Mouse (Mus musculus) thymus, postnatal 10 days (tissue): ENCODE data around the gene Thsd4.

Source experiments
- DNase-seq, 2 experiments: peaks; one replicate each; pipeline ENCODE4 v3.0.0; 2021; ENCODE audit warnings: low spot score in 2 of 2

Gene Thsd4

DNA sequence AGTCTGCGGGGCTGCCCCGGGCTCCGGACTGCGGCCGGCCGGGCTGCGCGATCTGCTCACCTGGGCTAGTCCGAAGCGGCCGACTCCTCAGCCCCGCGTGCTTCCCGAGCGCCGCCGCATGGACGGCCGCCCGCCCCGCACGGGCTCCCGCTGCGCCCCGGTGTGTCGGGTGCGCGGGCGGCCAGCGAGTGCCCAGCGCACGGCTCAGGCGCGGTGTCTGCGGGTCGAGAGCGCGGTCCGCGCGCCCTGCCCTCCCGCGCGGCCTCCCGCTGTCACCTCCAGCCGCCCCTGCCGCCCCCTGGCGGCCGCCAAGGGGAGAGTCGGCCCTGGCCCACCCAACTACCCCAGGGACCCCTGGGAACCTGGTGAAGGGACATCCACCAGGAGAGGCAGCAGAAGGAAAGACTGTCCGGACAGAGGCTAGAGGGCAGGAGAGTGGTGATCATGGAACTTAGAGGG is at the start of gene Thsd4:
TSS of gene Thsd4 (minus strand) at position 241 of the 459 bp plus-strand sequence.
- peak in 1 of 2 experiments; percentile 62 for DNase-seq

DNA sequence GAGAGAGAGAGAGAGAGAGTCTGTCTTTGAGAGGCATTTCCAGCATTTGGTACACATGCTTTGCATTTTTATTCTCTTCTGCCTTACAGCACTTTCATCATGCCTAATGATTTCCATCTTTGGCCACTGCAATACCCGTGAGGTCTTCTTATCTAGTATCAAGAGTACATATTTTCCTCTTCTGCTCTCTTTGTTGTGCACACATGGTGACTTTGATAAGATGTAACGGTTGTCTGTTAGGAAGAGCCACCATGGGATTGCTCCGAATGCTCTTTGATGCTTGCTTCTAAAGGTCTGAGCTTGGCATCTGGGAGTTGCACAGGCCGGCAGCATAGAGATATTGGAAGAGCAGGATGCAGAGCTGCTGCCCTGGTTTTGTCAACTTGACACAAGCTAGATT is 49.2 kb upstream of the Thsd4 start:
- DNase-seq = no peak

DNA sequence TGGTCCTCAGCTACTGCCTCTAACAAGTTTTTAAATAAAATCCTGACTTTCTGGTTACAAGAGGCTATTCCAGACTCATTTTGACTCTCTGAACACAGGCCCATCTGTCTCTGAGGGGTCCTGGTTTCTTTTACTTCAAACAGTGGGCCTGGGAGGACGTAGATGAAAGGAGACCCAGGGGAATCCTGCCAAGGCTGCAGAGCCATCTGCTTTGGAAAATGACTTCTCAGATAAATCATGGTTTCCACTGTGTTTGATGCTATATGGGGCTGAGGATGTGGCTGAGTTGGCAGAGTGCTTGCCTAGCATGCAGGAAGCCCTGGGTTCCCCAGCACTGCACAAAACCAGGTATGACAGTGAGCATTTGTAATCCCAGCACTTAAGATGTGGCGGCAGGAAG is 47.5 kb upstream of the Thsd4 start:
- DNase-seq = no peak

DNA sequence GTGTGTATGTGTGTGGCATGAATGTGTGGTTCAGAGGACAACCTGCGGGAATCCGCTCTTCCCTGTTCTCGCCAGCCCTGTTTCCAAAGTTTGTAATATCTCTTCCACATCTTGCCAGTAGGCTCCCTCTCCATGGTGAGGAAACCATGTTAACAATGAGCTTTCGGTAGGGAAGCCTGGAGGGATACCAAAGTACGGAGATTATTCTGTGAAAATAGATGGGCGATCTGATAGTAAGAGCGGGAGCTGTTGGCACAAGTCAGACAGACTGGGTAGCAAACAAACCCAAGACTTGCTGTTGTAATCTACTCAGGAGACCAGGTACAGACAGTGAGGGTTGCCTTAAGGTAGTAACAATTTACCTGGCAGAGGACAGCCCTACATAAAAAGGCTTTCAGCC is 42.0 kb upstream of the Thsd4 start:
- no peak for DNase-seq

DNA sequence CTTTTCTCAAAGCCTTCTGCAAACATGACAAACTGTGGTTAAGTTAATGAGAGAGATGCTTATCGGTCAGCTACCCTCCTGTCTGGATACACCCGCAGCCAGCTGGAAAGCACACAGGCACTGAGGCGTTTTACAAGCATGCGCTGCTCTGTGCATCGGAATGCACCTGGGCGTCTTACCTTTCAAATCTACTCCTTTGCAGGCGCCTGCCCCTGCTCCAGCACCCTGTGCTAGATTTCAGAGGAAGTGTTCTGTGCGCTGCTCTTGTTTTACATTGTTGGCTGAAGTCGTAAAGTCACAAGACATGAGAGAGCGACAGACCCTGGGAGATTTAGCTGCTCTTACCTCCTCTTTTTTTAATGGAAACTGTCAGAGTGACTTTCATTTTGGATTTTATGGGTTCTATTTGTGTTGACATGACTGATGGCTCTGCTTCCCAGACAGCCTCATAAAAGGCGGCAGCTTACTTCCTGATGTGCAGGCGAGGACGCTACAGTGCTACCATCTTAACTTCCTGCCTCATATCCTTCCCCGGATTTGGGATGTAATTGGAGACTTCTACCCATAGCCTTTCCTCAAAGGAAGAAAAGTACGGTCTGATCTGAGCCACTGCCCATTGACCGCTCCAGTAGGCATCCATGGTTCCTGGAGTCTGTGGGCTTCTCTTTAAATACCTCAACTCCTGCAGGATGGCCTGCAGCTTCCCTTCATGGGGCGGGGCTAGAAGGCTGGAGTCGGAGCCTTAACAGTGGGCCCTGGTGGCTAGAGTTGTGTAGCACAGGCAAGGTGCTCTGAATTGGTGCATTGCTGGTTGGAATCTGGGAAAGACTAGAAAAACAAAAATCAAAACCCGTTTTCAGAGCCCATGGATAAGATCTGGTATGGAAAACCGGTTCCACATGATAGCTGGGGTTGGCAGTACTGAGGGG is 40.9 kb upstream of the Thsd4 start:
- DNase-seq = peak; percentile 14 to 17

DNA sequence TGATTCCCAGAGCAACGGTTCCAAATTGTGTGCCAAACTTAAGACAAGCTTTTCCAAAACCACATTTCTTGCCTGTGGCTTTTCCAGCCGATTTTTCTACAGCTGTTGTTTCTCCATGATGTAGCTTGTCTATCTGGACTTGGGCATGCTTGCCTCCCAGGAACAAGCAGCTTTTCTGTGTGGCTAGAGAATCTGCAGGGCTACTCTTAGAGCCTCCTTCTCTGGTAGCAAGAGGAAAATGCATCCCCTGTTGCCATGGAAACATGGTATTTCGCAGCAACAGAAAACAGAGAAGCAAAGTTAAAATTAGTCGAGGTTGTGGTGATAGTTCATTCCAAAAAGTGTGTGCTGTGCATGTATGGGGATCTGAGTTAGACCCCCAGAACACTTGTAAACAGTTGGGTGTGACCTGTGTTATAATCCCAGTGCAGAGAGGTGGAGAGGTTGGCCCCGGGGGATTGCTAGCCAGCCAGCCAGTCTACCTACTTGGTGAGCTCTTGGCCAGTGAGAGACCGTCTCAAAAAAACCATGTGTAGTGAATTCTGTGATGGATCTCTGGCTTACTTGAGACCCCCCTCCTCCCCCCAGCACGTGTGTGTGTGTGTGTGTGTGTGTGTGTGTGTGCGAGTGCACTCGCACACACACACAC is 39.9 kb upstream of the Thsd4 start:
- no peak for DNase-seq

DNA sequence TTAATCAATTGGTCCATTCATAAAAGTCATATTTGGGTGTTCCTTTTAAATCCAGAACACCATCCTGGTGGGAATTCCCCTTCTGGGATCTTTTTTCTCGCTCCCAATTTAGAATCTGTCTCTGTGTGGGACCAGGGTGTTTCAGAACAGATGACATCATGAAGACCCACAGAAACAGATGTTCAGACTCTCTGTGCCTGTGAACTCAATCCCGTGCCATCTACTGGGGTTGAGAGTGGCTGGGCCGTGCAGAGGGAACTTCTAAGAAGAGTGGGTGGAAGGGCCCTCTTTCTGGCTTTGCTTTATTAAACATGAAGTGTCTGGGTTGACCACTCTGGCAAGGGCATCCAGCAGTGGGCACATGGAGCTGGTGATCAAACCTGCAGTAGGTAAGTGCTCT is 36.7 kb upstream of the Thsd4 start:
- DNase-seq = no peak

DNA sequence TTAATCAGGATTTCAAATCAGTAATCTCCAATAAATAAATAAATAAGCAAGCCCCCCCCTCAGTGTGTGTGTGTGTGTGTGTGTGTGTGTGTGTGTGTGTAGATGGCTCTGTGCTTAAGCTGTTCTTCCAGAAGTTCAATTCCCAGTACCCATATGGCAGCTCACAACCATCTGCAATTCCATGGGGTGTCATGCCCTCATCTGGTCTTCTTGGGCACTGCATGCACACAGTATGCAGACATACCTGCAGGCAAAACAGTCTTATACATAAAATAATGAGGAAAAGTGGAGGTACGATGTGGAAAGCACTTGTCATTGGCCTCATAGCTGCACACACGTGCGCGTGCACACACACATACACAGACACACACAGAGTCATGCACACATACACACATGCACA is 29.4 kb upstream of the Thsd4 start:
- DNase-seq = no peak

DNA sequence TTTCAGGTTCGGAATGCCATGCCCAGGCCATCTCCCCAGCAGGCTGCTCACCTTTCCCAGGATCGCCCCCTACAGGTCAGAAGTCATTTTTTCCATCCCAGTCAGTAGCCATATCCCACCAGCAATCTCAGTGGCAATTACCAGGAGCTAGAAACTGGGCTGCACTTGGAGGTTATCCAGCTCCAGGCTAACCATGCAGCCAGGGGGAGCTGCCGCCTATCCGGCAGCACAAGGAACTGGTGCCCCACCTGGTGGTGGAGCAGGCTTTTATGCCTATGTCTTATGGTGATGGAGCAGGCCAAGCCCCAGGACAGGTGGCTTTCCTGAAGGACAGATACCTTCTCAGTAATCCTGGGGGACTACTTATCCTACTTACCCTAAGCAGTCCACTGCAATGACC is 26.3 kb upstream of the Thsd4 start:
- DNase-seq = peak in 1 of 2 experiments; percentile 11

DNA sequence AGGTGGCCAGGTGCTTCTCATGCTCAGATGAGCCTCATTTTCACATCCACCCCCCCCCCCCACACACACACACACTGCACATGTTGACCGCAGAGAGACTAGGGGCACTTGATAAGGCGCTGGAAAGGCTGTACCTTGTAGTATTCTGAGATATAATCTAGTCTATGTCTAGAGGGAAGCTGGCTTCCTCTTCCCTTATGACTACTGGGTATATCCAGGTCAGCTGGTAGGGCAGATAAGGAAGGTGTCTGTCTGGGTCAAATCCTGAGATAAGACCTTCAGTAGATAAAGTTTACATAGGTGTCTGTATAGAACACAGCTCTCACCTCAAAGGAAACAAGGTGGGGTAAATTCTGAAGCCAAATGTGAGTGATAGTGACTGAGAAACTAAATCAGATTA is 24.3 kb upstream of the Thsd4 start:
- DNase-seq = no peak

DNA sequence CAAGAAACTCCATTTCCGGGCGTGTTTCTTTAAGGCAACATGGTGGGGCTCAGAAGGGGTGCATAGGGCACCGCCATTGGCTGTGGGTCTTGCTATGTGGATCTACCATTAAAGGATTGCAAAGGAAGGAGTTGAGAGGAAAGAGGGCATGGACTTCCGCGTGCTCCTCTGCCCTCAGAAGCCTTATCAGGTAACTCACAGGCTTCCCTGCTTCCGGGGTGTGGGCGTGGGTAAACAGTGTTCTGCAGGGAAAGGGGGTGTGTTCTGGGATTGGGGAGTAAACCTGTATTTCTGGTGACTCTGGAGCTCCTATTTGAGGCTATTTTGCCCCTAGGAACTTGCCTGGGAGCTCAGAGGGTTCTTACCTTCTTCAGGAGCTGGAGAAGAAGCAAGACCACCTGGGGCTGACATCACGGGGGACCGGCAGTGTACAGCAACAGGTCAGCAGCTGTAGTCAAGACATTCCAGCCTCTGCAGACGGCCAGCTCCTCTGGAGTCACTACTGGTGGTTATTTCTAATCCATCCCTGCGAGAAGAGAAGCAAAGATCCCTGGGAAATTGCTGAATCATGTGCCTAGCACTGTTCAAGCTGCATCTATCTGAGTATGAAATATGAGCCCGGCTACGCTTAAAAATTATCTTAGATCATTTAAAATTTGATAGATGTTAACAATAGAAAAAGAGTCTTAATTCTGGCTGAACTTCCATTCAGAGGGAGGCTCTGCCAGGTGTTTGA is 23.7 kb upstream of the Thsd4 start:
- no peak for DNase-seq

DNA sequence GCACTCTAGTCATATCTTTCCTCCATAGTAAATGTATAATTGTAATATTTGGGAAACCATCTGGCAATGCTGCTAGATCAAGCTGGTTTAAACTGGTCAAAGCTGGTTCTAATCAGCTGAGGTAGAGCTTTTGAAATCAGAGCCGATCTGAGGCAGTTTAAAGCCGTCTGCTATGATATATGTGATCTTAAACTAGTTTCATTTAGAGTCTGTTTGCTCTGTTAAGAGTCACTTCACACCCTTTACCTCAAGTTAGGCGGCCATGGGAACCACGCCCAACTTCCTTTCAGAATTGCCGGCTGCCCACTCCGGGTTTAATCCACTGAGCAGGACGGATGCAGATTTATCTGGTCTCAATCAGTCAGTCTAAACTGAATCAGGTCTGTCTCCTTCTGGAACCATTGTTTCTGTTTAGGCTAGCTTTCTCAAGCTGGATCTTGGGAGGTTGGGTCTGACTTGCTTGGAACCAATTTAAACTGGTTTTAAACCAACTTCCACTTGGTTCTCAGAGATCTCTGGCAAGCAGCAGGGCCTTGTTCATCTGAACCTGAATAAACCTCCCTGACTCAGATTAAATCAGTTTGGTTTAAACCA is 21.7 kb upstream of the Thsd4 start:
- no peak for DNase-seq

DNA sequence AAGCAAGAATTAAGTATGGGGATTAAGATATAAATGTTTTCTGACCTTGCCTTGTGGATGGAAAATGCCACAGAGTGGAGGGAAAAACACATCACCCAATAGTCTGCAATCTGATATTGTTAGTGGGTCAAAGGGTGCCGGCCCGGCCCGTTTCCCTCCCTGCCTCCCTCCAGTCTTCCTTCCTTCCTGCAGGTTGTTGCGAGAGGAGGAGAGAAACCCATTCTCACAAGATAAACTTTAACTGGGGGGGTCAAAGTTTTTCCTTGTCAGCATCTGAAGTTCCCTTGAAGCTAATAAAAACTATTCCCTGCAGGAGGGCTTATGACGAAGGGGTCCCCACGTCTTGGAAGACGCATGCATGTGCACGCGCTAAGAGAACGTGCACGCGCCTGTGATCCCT is 8.5 kb upstream of the Thsd4 start:
- DNase-seq = no peak

DNA sequence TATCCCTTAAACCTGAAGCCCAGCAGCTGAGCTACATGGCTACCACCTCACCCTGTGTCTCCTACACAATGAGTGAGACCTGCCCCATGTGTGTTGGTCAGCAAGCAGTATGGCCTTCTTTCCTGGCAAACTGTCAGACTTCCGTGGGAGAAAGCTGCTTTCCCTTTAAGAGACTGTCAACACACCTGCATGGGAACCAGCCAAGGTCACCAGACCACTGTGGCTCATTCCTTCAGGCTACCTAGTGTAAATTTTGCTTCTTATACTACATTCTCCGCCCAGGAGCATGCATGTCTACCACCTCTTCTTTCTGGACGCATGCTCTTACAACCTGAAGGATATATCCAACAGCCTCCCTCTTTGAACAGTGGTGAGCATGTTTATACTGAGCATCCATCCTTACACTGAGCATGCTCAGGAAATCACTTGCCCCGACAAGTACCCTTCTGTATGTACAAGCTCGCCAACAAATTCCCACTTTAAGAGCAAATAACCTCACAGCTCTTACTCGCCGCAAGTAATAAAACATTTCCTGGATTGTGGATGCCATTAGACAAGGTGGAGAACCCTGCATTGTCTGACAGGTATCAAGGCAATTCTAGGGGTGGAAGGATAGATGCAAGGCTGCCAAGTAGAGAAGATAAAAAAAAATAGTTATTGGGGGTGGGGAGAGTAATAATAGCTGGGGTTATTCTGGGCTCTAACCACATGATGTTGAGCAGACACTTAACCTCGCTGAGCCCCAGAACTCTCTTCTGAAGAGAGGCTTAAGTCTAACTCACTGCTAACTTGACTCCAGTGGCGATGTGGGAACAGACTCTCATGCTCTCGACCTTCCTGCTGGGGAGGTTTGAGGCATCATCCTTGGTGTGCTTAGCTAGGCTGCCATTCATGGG is 7.8 kb upstream of the Thsd4 start:
- no peak for DNase-seq

DNA sequence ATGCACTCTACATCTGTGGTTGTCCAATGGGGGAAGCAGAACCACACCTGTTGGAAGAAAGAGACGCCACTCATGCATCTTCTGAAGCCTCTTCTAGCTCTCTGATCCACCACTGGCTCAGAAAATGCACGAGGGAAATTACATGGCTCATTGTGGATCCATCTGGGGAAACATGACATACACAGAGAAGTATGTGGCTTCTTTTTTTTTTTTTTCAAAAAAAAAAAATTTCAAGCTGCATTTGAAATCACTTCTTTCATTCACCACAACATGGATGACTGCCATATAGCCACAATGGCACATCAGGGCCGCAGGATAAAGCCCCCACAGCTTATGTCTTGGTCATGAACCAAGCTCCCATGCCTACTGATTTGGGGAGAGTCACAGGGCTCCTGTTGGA is 6.4 kb upstream of the Thsd4 start:
- DNase-seq = no peak

DNA sequence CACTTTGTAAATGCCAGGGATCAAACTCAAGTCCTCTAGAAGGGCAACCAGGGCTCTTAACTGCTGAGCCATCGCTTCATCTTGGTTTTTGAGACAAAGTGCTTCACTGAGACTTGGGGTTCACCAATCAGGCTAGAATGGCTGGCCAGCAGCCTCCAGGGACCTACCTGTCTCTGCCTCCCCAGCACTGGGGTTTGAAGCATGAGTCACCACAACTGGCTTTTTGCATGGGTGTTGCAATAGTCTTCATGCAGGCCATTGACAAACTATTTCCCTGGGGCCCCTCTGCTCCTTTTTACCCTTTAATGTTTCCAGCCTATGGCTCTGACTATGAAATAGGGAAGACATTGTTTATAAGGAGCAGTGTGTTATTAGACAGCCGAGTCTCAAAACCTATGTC is 6.0 kb upstream of the Thsd4 start:
- no peak for DNase-seq

DNA sequence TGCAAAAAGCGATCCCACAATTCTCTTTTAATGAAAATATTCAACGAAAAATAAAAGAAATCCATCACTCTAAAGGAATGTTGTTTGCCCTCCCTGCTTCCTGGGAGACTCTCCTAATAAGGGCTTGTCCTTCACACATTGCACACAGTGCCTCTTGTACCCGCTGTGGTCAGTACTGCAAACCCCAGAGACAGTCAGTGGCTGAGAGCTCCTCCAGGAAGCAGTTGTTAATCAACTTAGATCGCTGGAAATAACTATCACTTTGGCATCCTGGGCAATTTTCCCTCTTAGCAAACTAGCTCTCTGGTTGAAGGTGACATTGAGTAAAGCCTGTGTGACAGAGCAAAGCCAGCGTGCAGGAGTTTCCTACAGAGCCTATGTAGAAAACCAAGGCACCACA is 5.2 kb upstream of the Thsd4 start:
- no peak for DNase-seq

DNA sequence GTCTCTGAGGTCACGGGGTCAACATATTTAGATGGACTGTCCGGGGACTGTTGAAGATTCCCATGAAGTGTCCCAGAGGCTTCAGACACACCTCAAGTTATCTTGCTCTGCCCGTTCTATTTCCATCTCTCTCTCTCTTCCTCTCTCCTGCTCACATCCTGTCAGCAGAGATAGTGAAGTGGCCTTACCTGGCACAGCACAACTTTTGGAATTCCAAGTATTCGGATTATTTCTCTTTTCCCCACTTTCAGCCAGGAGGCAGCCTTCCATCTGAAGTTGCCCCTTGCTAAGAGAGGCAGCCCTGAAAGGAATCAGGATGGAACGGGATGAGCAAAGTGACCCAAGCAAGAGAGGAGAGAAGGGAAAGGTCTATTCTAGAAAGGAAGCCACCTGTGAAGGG is 4.3 kb upstream of the Thsd4 start:
- no peak for DNase-seq

DNA sequence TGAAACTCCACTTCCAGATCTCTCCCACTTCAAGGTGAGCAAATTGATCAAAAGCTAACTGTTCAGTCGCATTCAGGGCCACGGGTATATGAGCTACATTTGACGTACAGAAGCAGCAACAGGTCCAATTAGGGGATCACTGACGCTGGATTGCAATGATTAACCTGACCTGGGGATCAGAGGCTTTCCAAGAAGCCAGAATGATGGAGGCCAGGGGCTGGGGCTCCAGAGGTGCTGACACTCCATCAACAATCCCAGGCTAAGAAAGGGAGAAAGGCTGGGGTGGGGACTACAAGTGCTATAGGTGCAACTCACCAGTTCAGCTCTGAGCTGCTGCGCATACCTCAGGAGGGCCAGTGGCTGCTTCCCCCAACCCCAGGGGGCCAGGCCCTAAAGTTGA is 703 bp downstream of the Thsd4 start:
- DNase-seq = no peak

DNA sequence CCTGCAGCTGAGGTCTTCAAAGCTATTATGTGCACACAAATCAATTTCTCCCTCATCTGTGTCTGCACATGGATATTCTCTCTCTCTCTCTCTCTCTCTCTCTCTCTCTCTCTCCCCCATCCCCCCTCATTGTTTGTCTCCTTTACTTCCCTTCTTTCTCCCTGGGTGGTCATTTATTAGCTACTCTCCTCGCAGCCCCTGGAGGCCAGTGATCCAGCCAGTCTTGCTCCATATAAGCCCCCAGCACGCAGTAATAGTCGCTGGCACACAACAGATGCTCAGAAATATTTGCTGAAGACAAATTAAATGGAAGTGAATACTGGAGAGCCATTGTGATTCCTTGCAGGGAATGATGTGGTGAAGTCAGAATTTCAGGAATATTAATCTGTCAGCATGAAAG is 2.2 kb downstream of the Thsd4 start:
- DNase-seq = no peak

DNA sequence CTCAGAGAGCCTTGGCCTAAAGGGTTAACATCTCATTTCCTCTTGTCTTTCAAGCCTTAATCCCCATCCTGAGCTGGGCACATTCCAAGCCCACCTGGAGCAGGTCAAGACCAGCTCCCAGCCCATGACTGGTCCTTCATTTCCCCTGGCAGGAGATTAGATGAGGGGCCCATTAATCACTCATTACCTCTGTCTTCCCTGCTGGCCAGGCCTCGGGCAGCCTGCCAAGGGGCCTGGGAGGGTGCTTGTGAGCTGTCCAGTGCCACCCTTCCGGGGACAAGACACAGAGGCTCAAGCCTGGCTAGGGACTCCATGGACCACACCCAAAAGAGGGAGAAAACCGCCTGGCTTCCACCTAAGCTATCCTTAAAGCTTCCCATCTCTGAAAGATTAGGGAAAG is 3.6 kb downstream of the Thsd4 start:
- DNase-seq = no peak
